In genomic region chr5:75121646-75122045, GRCm38 (mm10) we compare ENCODE assay signal across 13 mouse cellular contexts. TPM values are rescaled to one million over a fixed set of nuclear protein-coding genes. Genes with fewer than 3 reads are reported as not detected.
DNase-seq lines count a peak whose midpoint lies in the region; ATAC-seq and TF ChIP-seq lines count a peak whose summit lies in the region.
"Had no signal": no experiment of that assay in that cellular context is flagged by ENCODE, and none has a peak within 500 bp of the region (broad histone marks: within the 10 kb centered on the region; RNA-seq: fewer than 3 reads in every experiment).

No protein-coding gene starts in this region.

- 39% methylated on average over 5 of the region's 5 CpGs for WGBS in forebrain, embryonic 15.5 days
- 43% methylated on average over 5 of the region's 5 CpGs for WGBS in forebrain, embryonic 10.5 days
- WGBS in lung, adult 2 months, result 32% methylated on average over 5 of the region's 5 CpGs

- no peak for ATAC-seq in forebrain, embryonic 15.5 days (replicated peaks)
- ATAC-seq: midbrain, embryonic 16.5 days had no signal

- no peaks in the 10 kb centered on the region for H3K36me3 ChIP-seq in forebrain, embryonic 15.5 days
- no peaks in the 10 kb centered on the region for H3K36me3 ChIP-seq in forebrain, embryonic 10.5 days (replicated peaks)
- H3K36me3 ChIP-seq in testis, adult 2 months (ENCODE audit: control insufficient read depth, insufficient read depth, low read length), result no peaks in the 10 kb centered on the region

- TF ChIP-seq CTCF in lung, adult 2 months (IDR thresholded peaks at IDR 0.05; ENCODE audit: insufficient read depth, low read length), result no peak
- TF ChIP-seq CTCF in testis, adult 2 months (IDR thresholded peaks at IDR 0.05; ENCODE audit: control insufficient read depth, insufficient read depth, insufficient replicate concordance, low read depth, low read length), result no peak

- H3K4me1 ChIP-seq in forebrain, embryonic 15.5 days, result no peaks in the 10 kb centered on the region
- H3K4me1 ChIP-seq in forebrain, embryonic 10.5 days, result no peaks in the 10 kb centered on the region
- no peaks in the 10 kb centered on the region for H3K4me1 ChIP-seq in lung, adult 2 months (ENCODE audit: control insufficient read depth, insufficient read depth, low read length)
- H3K4me1 ChIP-seq in testis, adult 2 months (ENCODE audit: control insufficient read depth, insufficient read depth, low read length), result 0 out of 2 replicates have a peak, but pooled peaks cover 4% of the 10 kb centered on the region

- H3K27ac ChIP-seq in forebrain, embryonic 15.5 days (replicated peaks), result peak overlapping the region; percentile 58
- no peak overlapping the region for H3K27ac ChIP-seq in forebrain, embryonic 10.5 days
- peak overlapping the region; percentile 17; the same call in 1 of the 2 replicates for H3K27ac ChIP-seq in testis, adult 2 months (ENCODE audit: control insufficient read depth, insufficient read depth, low read depth, low read length)
- H3K27ac ChIP-seq: liver, embryonic 14.5 days had no signal

- no peaks in the 10 kb centered on the region for H3K9me3 ChIP-seq in forebrain, embryonic 15.5 days
- H3K9me3 ChIP-seq in forebrain, embryonic 10.5 days, result no peaks in the 10 kb centered on the region

- DNase-seq in forebrain, embryonic 10.5 days (ENCODE audit: extremely low spot score, low spot score), result no peak
- peak; percentile 57 for DNase-seq in lung, postnatal 10 days
- DNase-seq in lung, adult 2 months, result no peak
- DNase-seq in heart, adult 8-10 months (ENCODE audit: low spot score), result peak; percentile 49
- DNase-seq in thymus, postnatal 10 days (ENCODE audit: low spot score in 2 of 2), result no peak
- no peak for DNase-seq in embryo, embryonic 11 days

- H3K9ac ChIP-seq in forebrain, embryonic 15.5 days (replicated peaks), result no peak overlapping the region
- H3K9ac ChIP-seq: liver, embryonic 14.5 days had no signal

- no peak for TF ChIP-seq POLR2A in lung, adult 2 months (IDR thresholded peaks at IDR 0.05; ENCODE audit: borderline replicate concordance, extremely low read depth, low read depth, low read length)
- no peak for TF ChIP-seq POLR2A in testis, adult 2 months (IDR thresholded peaks at IDR 0.05; ENCODE audit: control insufficient read depth, low read depth, low read length)

- no peak overlapping the region for H3K4me3 ChIP-seq in forebrain, embryonic 15.5 days
- H3K4me3 ChIP-seq in forebrain, embryonic 10.5 days, result no peak overlapping the region
- no peak overlapping the region for H3K4me3 ChIP-seq in lung, adult 2 months (replicated peaks; ENCODE audit: extremely low read depth, low read depth, low read length)
- no peak overlapping the region for H3K4me3 ChIP-seq in testis, adult 2 months (ENCODE audit: control insufficient read depth, low read depth, low read length)

- H3K4me2 ChIP-seq in forebrain, embryonic 15.5 days (replicated peaks), result no peak overlapping the region

- H3K27me3 ChIP-seq in forebrain, embryonic 15.5 days, result no peaks in the 10 kb centered on the region
- peaks cover 7% of the 10 kb centered on the region; the same call in 1 of the 2 replicates for H3K27me3 ChIP-seq in forebrain, embryonic 10.5 days (ENCODE audit: poor library complexity, severe bottlenecking)
- H3K27me3 ChIP-seq in testis, adult 2 months (ENCODE audit: control insufficient read depth, insufficient read depth, low read length), result no peaks in the 10 kb centered on the region

RNA-seq across cellular contexts. Expression of gene Pdgfra, which starts 30.4 kb away (rescaled TPM):
- 7.6 and 8.4 TPM in 2 replicates for polyA plus RNA-seq in forebrain, embryonic 15.5 days (2015; fragmentation: Nextera tagmentation; extraction: Ambion mirVana)
- polyA plus RNA-seq in forebrain, embryonic 10.5 days (2016; fragmentation: Nextera tagmentation; extraction: Ambion mirVana), result 20.2 and 23.5 TPM in 2 replicates
- 51.0 and 82.2 TPM in 2 replicates for polyA plus RNA-seq in lung, adult 2 months (2012; rRNA removed)
- 10 to 100 TPM; 17.9 to 23.3 (median 21.5) TPM for total RNA-seq in heart, adult 8-10 months (2022)
- 3.9 TPM in 2 replicates for polyA plus RNA-seq in testis, adult 2 months (2012; rRNA removed)

RNA-seq across cellular contexts. Expression of gene Gsx2, which starts 46.2 kb away (rescaled TPM):
- 7.2 and 7.5 TPM in 2 replicates for polyA plus RNA-seq in forebrain, embryonic 15.5 days (2015; fragmentation: Nextera tagmentation; extraction: Ambion mirVana)
- polyA plus RNA-seq in forebrain, embryonic 10.5 days (2016; fragmentation: Nextera tagmentation; extraction: Ambion mirVana), result 8.8 and 10.5 TPM in 2 replicates
- polyA plus RNA-seq in lung, adult 2 months (2012; rRNA removed), result not detected in 2 replicates
- not detected for total RNA-seq in heart, adult 8-10 months (2022)
- not detected in 2 replicates for polyA plus RNA-seq in testis, adult 2 months (2012; rRNA removed)
- polyA plus RNA-seq: gonadal fat pad, adult 2 months; large intestine, adult 2 months; liver, embryonic 14.5 days; stomach, embryonic 16.5 days had no signal

Comparison
In these comparisons a context has a peak if more than half of its experiments do, and no peak if none do; other contexts are left out.
1. DNase-seq: peak in lung, postnatal 10 days (single experiment) and heart, adult 8-10 months (single experiment); none in forebrain, embryonic 10.5 days (single experiment), lung, adult 2 months (single experiment), thymus, postnatal 10 days (0 of 2) and embryo, embryonic 11 days (single experiment).